Mouse (Mus musculus) embryonic facial prominence, embryonic 12.5 days (tissue): ENCODE results near the gene Plscr2. TPM values are rescaled to one million over a fixed set of nuclear protein-coding genes. Genes with fewer than 3 reads are reported as not detected.

Experiments used
- ATAC-seq: fragments of 200-750 bp; cut with Nextera tagmentation; 2 replicates; pipeline ENCODE4 v1.8.0; 2017; ENCODE audit not compliant: insufficient number of reproducible peaks, insufficient read depth, low FRiP score, low TSS enrichment
- H3K27ac ChIP-seq: fragments of 300-500 bp; sonication (generic); 2 replicates; pipeline ENCODE4 v1.5.1; 2016; ENCODE audit warnings: mild to moderate bottlenecking
- H3K27me3 ChIP-seq: fragments of 300-500 bp; sonication (generic); 2 replicates; pipeline ENCODE4 v1.6.1; 2016; ENCODE audit warnings: mild to moderate bottlenecking, moderate library complexity
- H3K36me3 ChIP-seq: fragments of 300-500 bp; sonication (generic); 2 replicates; pipeline ENCODE4 v1.6.1; 2016; ENCODE audit warnings: mild to moderate bottlenecking
- H3K4me1 ChIP-seq: fragments of 300-500 bp; sonication (generic); 2 replicates; pipeline ENCODE4 v1.6.1; 2016
- H3K4me2 ChIP-seq: fragments of 300-500 bp; sonication (generic); replicated peaks from 2 replicates; pipeline ENCODE4 v1.6.1; 2016; ENCODE audit warnings: mild to moderate bottlenecking, moderate library complexity
- H3K4me3 ChIP-seq: fragments of 300-500 bp; sonication (generic); 2 replicates; pipeline ENCODE4 v1.5.1; 2016; ENCODE audit warnings: mild to moderate bottlenecking
- H3K9ac ChIP-seq: fragments of 300-500 bp; sonication (generic); 2 replicates; pipeline ENCODE4 v1.6.1; 2016; ENCODE audit warnings: mild to moderate bottlenecking, moderate library complexity
- H3K9me3 ChIP-seq: fragments of 300-500 bp; sonication (generic); 2 replicates; pipeline ENCODE4 v1.6.1; 2016; ENCODE audit warnings: mild to moderate bottlenecking, moderate library complexity
- WGBS: fragments of 180-500 bp; shearing (Covaris S2); methylation state at CpG from one replicate; pipeline ENCODE4 v1.1.7; 2016; 5-methylcytosine and 5-hydroxymethylcytosine counted together
- polyA plus RNA-seq: library from polyadenylated mRNA; unstranded; fragments of >200 nt; fragmentation: Nextera tagmentation; extraction: Ambion mirVana; gene quantifications from 2 replicates; pipeline ENCODE4 v1.2.1, GENCODE M21; 2016

The Plscr2 gene
- polyA plus RNA-seq, 1 experiment from 2014 or later: 0.78 TPM

DNA sequence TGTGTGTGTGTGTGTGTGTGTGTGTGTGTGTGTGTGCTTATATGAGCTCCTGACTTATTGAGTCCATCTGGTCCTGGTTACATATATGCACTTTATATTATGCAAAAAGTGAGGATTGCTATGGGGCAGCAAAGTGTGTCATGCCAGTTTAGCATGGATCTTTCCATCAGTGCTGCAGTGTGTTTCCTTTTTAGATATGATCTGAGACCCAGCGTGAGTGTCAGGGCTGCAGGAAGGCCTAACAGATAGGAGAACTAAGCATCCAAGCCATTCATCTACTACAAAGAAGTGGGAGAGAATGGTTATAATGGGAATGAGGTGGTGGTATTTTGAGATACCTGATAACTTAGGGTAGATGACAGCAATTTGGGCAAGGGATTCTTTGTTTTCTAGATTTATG lies 4.6 kb downstream of the Plscr2 start:
- no peaks in the 10 kb centered on the region for H3K36me3 ChIP-seq
- H3K27me3 ChIP-seq: no peaks in the 10 kb centered on the region
- 0 out of 2 replicates have a peak, but pooled peaks cover 12% of the 10 kb centered on the region for H3K4me1 ChIP-seq
- H3K27ac ChIP-seq: no peak overlapping the region
- WGBS: 73% methylated on average over 1 of the region's 1 CpGs
- H3K9ac ChIP-seq: no peak overlapping the region
- ATAC-seq: no peak
- H3K4me2 ChIP-seq: no peak overlapping the region
- no peak overlapping the region for H3K4me3 ChIP-seq
- no peaks in the 10 kb centered on the region for H3K9me3 ChIP-seq

DNA sequence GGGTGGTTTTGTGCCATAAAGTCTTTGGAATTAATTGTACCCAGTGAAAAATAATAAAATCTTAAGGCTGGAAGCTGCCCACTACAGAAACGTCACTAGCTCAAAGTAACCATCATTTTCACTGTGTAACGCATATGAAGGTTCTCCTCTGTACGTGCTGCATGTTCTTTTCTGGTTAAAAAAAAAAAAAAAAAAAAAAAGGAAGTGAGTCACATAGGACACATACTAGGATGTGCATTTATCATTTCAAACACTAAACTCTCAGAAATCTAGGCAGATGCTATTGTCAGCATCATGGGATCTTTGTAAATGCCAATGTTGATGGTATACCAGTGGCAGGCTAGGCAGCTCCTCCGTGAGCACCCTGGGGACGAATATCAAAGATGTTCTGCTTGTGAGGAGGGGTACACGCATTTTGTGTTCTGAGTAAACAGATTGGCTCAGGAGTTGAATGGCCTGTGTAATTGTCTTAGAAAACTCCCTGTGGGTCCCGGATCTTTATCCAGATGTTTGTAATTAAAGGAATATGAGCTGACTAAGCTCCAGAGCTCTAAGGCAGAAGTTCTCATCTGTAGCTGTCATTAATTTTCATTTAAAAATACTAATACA lies 7.3 kb downstream of the Plscr2 start:
- Histone ChIP-seq H3K4me3 (no peak overlapping the region), H3K4me2 (no peak overlapping the region), H3K27ac (no peak overlapping the region), H3K9ac (no peak overlapping the region), H3K36me3 (no peaks in the 10 kb centered on the region), H3K4me1 (no peaks in the 10 kb centered on the region), H3K27me3 (no peaks in the 10 kb centered on the region), H3K9me3 (no peaks in the 10 kb centered on the region)
- WGBS: 17% methylated on average over 7 of the region's 7 CpGs
- ATAC-seq: no peak

DNA sequence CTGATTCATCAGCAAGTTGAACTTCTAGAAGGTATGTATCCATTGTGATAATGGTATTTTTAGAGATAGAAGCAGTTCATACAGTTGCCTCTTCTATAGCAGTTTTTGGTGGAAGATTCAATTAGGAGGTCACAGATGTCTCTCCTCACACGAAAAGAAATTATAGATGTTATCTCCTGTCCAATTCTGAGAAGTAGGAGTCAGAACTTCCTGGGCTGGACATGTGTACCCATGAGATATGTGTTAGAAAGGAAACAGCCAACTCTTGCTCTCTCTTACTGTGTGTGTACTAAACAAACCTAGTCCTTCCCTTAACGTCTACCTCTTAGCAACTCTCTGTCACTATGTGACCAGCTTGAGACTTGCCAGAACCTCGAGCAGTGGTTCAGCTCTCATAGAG lies 14.3 kb downstream of the Plscr2 start:
- ATAC-seq: no peak
- Histone ChIP-seq H3K9ac (no peak overlapping the region), H3K4me3 (no peak overlapping the region)

DNA sequence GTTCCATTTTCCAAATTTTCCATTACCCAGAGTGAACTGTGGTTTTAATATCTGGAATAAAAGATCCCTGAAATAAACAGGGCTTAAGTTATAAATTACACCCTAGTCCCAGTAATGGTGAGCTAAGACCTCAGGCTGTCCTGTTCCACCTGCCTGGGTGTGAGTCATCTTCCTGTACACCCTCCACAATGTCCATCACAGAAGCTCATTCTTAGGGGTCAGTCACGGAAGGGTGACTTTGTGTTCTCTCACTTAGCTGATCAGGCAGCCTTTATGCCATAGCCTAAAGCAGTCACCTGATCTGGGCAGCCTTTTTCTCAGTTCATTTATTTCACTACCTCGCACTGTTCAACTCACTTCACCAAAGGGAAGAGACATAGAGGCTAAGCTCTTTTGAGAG lies 16.8 kb downstream of the Plscr2 start:
- Histone ChIP-seq H3K27ac (no peak overlapping the region), H3K4me1 (no peaks in the 10 kb centered on the region), H3K36me3 (no peaks in the 10 kb centered on the region), H3K27me3 (no peaks in the 10 kb centered on the region), H3K4me2 (no peak overlapping the region), H3K9ac (no peak overlapping the region), H3K9me3 (no peaks in the 10 kb centered on the region), H3K4me3 (no peak overlapping the region)
- WGBS: 59% methylated on average over 2 of the region's 2 CpGs
- ATAC-seq: no peak

More for the DNA sequence above, 14.3 kb downstream of the Plscr2 start:
- Histone ChIP-seq H3K9me3 (no peaks in the 10 kb centered on the region), H3K4me1 (no peaks in the 10 kb centered on the region), H3K4me2 (no peak overlapping the region), H3K27me3 (no peaks in the 10 kb centered on the region), H3K27ac (no peak overlapping the region), H3K36me3 (no peaks in the 10 kb centered on the region)
- WGBS: 82% methylated on average over 3 of the region's 3 CpGs

DNA sequence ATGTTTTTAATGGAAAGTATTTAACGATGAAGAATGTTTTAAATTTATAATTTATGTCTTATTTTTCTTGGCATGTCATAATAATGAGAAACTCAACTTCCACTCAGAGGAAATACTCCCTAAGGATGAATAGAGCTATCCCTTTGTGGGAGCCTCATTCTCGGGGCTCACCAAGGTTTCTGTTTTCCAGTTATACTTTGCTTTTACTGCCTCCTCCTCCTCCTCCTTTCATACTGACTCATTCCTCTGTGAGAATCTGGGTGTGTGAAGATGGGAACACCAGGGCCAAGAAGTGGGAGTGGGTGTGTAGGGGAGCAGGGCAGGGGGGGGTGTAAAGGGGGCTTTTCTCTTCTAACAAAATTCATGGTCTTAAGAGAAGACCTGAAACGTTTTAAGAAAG lies 17.5 kb downstream of the Plscr2 start:
- 68% methylated on average over 3 of the region's 3 CpGs for WGBS
- no peak for ATAC-seq

DNA sequence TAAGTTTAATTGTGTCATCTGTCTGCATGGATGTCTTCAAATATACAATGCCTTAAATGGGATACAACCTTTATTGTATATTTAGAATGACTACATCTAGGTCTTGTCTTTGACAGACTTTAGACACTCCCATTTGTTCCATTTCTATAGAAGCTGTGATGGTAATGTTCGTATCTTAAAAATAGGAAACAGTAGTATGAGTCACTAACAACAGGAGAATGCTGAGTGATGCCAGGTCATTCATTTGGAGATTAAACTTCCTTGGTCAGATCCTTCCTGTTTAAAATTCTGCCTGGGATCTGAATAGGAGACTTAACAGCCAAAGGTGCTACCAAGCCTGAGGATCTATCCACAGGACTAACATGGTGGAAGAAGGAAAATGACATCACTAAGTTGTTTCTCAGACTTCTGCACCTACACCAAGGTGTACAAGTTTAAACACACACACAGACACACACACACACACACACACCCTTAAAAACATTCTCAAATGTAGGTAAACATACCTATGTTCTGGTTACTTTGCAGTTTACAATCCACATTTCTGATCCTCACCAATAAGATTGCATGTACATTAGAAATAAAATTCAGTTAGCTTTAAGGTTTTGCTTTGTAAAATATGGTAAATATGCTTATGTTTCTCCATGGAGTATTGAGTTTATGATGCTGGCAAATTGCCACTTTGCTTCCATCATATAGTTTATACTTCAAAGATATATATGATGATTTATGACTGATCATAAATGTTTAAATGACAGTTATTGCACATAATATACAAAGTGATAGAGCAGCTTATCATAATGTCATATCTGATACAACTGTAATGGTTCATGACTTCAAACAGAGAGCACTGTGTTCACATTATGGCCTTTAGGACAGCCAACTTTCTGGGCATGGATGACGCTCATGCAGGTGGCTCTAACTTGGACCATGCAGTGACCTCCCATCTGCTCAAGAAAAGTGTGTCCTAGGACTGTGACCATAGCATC lies 18.5 kb downstream of the Plscr2 start:
- no peak for ATAC-seq
- 82% methylated on average over 2 of the region's 2 CpGs for whole genome bisulfite sequencing
- Histone ChIP-seq H3K9me3 (no peaks in the 10 kb centered on the region), H3K9ac (no peak overlapping the region), H3K27ac (no peak overlapping the region), H3K4me1 (no peaks in the 10 kb centered on the region), H3K36me3 (no peaks in the 10 kb centered on the region), H3K27me3 (no peaks in the 10 kb centered on the region), H3K4me3 (no peak overlapping the region), H3K4me2 (no peak overlapping the region)

More for the DNA sequence above, 17.5 kb downstream of the Plscr2 start:
- Histone ChIP-seq H3K27ac (no peak overlapping the region), H3K4me3 (no peak overlapping the region), H3K4me1 (no peaks in the 10 kb centered on the region), H3K27me3 (no peaks in the 10 kb centered on the region), H3K9ac (no peak overlapping the region), H3K9me3 (no peaks in the 10 kb centered on the region), H3K36me3 (no peaks in the 10 kb centered on the region), H3K4me2 (no peak overlapping the region)

DNA sequence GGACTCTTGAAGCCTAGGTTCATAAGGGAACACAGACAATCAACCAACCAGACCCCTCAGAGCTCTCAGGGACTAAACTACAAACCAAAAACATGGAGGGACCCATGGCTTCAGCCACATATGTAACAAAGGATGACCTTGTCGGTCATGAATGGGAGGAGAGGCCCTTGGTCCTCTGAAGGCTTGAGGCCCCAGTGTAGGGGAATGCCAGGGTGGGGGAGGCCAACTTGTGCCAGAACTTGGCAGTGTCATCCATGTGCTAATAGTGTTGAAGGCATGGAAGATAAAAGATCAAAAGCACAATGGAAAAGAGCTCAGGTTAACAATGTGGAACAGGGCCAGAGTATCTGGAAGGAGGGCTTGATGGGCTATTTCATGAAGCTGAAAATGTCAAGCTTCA lies 22.9 kb downstream of the Plscr2 start:
- Histone ChIP-seq H3K27me3 (no peaks in the 10 kb centered on the region), H3K9me3 (no peaks in the 10 kb centered on the region), H3K4me2 (no peak overlapping the region), H3K36me3 (no peaks in the 10 kb centered on the region), H3K4me1 (no peaks in the 10 kb centered on the region), H3K4me3 (no peak overlapping the region), H3K9ac (no peak overlapping the region), H3K27ac (no peak overlapping the region)
- WGBS: 66% methylated on average over 1 of the region's 1 CpGs
- no peak for ATAC-seq

DNA sequence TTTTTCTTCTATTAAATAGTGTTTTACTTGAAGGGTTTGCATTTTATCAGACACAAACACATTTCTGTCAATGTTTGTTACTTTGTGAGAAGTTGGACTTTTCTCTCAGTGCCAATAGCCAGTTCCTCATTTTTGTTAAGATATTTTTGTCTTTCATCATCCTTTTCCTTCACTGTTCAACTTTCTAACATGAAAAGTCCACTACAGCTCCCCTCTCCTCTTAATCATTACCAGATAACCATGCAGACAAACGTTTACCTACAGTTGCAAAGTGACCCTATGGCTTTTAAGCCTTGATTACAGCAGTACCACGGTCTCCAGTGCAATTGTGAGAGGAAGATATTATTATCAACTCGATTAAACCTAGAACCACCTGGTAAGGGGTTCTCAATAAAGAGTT lies 25.8 kb downstream of the Plscr2 start:
- no peak overlapping the region for H3K9ac ChIP-seq
- H3K27ac ChIP-seq: no peak overlapping the region
- no peaks in the 10 kb centered on the region for H3K9me3 ChIP-seq
- WGBS: 35% methylated on average over 3 of the region's 3 CpGs
- no peak for ATAC-seq
- no peak overlapping the region for H3K4me2 ChIP-seq
- no peak overlapping the region for H3K4me3 ChIP-seq
- no peaks in the 10 kb centered on the region for H3K27me3 ChIP-seq
- no peaks in the 10 kb centered on the region for H3K36me3 ChIP-seq
- no peaks in the 10 kb centered on the region for H3K4me1 ChIP-seq

DNA sequence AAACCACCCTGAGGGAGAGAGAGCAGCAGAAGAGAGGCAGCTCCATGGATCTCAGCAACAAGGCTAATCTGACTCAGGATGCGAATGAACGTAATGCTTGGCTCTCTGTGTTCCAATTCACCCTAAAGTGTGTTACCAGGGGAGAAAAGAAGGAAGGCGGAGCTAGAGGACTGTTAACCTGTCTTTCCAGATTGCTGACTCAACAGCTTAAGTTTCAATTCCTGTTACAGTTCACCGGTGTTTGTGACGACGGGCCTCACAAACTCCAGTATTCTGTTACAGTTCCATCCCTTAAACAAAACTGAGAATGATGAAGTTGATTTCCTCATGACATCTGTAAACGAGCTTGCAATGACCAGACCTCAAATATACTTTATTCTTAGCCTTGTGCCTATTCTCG lies 29.7 kb downstream of the Plscr2 start:
- H3K27ac ChIP-seq: no peak overlapping the region
- 66% methylated on average over 8 of the region's 8 CpGs for WGBS
- H3K27me3 ChIP-seq: no peaks in the 10 kb centered on the region
- no peak for ATAC-seq
- no peaks in the 10 kb centered on the region for H3K9me3 ChIP-seq
- H3K36me3 ChIP-seq: no peaks in the 10 kb centered on the region
- no peaks in the 10 kb centered on the region for H3K4me1 ChIP-seq
- H3K9ac ChIP-seq: no peak overlapping the region
- H3K4me2 ChIP-seq: no peak overlapping the region
- H3K4me3 ChIP-seq: no peak overlapping the region

DNA sequence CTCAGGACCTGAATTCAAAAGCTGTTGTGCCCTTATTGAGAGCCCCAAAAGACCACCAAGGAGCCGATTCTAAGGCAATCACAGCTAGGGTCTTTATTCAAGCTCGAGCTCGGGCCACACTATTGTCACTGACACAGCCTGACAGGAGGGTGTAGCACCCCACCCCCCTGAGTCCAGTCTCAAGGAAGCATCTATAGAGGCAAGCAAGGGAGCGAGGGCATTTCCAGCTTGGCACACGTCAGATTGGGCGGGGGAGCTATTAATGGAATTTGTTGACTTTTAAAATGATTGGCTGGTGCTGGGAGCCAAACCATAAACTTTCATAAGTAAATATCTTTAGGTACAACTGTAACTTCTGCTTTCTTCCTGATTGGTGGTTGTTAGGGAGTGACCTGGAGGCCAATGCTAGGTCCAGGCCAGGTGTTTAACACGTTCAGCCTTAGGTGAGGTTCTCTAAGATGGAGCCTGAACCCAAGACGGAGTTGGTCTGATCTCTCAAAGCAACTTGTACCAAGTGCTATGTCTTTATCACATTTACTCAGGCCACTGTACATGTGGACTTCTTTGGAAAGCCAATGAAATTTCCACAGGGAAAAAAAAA lies 30.3 kb downstream of the Plscr2 start:
- whole genome bisulfite sequencing: 80% methylated on average over 8 of the region's 8 CpGs
- H3K9ac ChIP-seq: no peak overlapping the region

DNA sequence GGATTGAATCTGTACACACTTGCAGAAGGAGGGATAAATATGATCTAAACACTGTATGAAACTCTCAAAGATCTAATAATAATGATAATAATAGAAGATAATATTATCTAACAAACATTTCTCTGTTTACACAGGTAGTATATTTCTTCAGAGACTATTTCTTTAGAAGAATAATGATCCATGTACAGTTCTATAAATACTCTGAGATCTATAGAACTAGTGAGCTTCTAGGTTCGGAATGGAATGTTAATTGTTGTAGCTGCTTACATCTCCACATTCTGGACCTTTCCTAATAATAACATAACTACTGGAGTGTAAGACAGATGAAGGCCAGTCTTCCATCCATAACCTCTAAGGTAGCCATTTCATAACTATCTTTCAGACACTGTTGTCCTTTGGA lies 33.7 kb downstream of the Plscr2 start, which contains the start of gene 1700057G04Rik:
1700057G04Rik (plus strand) TSS at position 301 of the 400 bp plus-strand sequence.
- no peak within 1 kb of the TSS for H3K9ac ChIP-seq
- H3K4me3 ChIP-seq: no peak within 1 kb of the TSS
- no peaks in the 10 kb centered on the region for H3K9me3 ChIP-seq
- no peak for ATAC-seq
- no peak within 1 kb of the TSS for H3K4me2 ChIP-seq
- no peaks in the 10 kb centered on the region for H3K27me3 ChIP-seq
- H3K36me3 ChIP-seq: no peaks in the 10 kb centered on the region
- H3K4me1 ChIP-seq: no peaks in the 10 kb centered on the region
- 79% methylated on average over 1 of the region's 1 CpGs for WGBS
- H3K27ac ChIP-seq: no peak within 1 kb of the TSS

More for the DNA sequence above, 30.3 kb downstream of the Plscr2 start:
- Histone ChIP-seq H3K4me1 (no peaks in the 10 kb centered on the region), H3K4me2 (no peak overlapping the region), H3K27me3 (no peaks in the 10 kb centered on the region), H3K36me3 (no peaks in the 10 kb centered on the region), H3K9me3 (no peaks in the 10 kb centered on the region), H3K27ac (no peak overlapping the region), H3K4me3 (no peak overlapping the region)
- ATAC-seq: no peak

DNA sequence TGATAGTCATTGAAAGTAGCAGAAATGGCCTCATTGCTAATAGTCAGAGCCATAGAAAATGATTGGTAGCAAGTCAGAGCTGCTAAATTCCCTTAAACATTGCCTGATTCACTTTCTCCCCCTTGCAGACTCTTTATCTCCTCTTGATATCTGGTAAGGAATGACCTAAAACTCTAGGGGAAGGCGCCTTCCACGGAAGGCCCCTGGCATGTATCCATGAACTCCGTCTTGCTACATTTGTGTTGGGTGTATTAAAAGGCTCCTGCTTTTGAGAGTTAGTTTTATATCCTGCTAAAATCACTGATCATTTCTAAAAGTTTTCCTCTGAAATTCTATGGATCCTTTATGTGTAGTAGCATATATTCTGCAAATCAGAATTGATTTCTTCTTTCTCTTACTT lies 41.4 kb downstream of the Plscr2 start:
- no peak for ATAC-seq
- Histone ChIP-seq H3K27me3 (no peaks in the 10 kb centered on the region), H3K4me1 (no peaks in the 10 kb centered on the region), H3K4me2 (no peak overlapping the region), H3K27ac (no peak overlapping the region), H3K9me3 (no peaks in the 10 kb centered on the region), H3K9ac (no peak overlapping the region), H3K36me3 (no peaks in the 10 kb centered on the region), H3K4me3 (no peak overlapping the region)
- 92% methylated on average over 3 of the region's 3 CpGs for WGBS
